Mouse (Mus musculus) heart, embryonic 11.5 days (tissue): ENCODE data around the gene Lrrc9. TPM values are rescaled to one million over a fixed set of nuclear protein-coding genes. Genes with fewer than 3 reads are reported as not detected.
A peak's percentile ranks its signal among the peaks of the same experiment; 100 is the strongest.

Experiments used
- ATAC-seq: fragments of 200-750 bp; cut with Nextera tagmentation; replicated peaks from 2 replicates; pipeline ENCODE4 v1.8.0; 2017; ENCODE audit warnings: moderate library complexity; ENCODE audit not compliant: insufficient number of reproducible peaks, low FRiP score, low TSS enrichment
- H3K27ac ChIP-seq: fragments of 300-500 bp; sonication (generic); 2 replicates; pipeline ENCODE4 v1.5.1; 2014; ENCODE audit warnings: mild to moderate bottlenecking, low read depth, low read length
- H3K27me3 ChIP-seq: fragments of 300-500 bp; sonication (generic); 2 replicates; pipeline ENCODE4 v1.6.1; 2014; ENCODE audit warnings: mild to moderate bottlenecking, low read length, mixed read lengths; ENCODE audit not compliant: control insufficient read depth, insufficient read depth
- H3K36me3 ChIP-seq: fragments of 300-500 bp; sonication (generic); 2 replicates; pipeline ENCODE4 v1.6.1; 2014; ENCODE audit warnings: mild to moderate bottlenecking, low read length, moderate library complexity, mixed read lengths; ENCODE audit not compliant: control insufficient read depth, insufficient read depth
- H3K4me1 ChIP-seq: fragments of 300-500 bp; sonication (generic); 2 replicates; pipeline ENCODE4 v1.6.1; 2014; ENCODE audit warnings: low read length; ENCODE audit not compliant: control insufficient read depth, insufficient read depth
- H3K4me2 ChIP-seq: fragments of 300-500 bp; sonication (generic); 2 replicates; pipeline ENCODE4 v1.6.1; 2014; ENCODE audit warnings: mild to moderate bottlenecking, moderate library complexity
- H3K4me3 ChIP-seq: fragments of 300-500 bp; sonication (generic); 2 replicates; pipeline ENCODE4 v1.5.1; 2014; ENCODE audit warnings: low read depth, low read length
- H3K9ac ChIP-seq: fragments of 300-500 bp; sonication (generic); 2 replicates; pipeline ENCODE4 v1.6.1; 2014; ENCODE audit warnings: mild to moderate bottlenecking, low read depth, low read length, moderate library complexity
- H3K9me3 ChIP-seq: fragments of 300-500 bp; sonication (generic); replicated peaks from 2 replicates; pipeline ENCODE4 v1.6.1; 2016; ENCODE audit warnings: low read length; ENCODE audit not compliant: control insufficient read depth
- WGBS: fragments of 180-500 bp; shearing (Covaris S2); extraction: QIAGEN DNeasy Blood & Tissue Kit; methylation state at CpG from one replicate; pipeline ENCODE4 v1.1.7; 2014; ENCODE audit not compliant: insufficient replicate concordance; 5-methylcytosine and 5-hydroxymethylcytosine counted together
- polyA plus RNA-seq: library from polyadenylated mRNA; unstranded; fragments of >200 nt; fragmentation: Nextera tagmentation; extraction: Ambion mirVana; gene quantifications from 2 replicates; pipeline ENCODE4 v1.2.1, GENCODE M21; 2014

Lrrc9 gene
- 1.6 TPM in 2 replicates for polyA plus RNA-seq

GRCm38 (mm10) chr12:72441839-72442576 is at the start of gene Lrrc9:
Gene Lrrc9 (plus strand): TSS chr12:72441866.
- no peaks in the 10 kb centered on the region for H3K36me3 ChIP-seq
- peak within 1 kb of the TSS; percentile 72 for H3K9ac ChIP-seq
- peak within 1 kb of the TSS; percentile 43 for H3K4me3 ChIP-seq
- H3K9me3 ChIP-seq = no peaks in the 10 kb centered on the region
- peak; percentile 84 for ATAC-seq
- peak within 1 kb of the TSS; percentile 75 for H3K4me2 ChIP-seq
- under 1% methylated on average over 31 of the region's 31 CpGs for WGBS
- no peaks in the 10 kb centered on the region for H3K4me1 ChIP-seq
- H3K27me3 ChIP-seq = no peaks in the 10 kb centered on the region
- H3K27ac ChIP-seq = peak within 1 kb of the TSS; percentile 30; the same call in 1 of the 2 replicates

GRCm38 (mm10) chr12:72393046-72393805 is 48.4 kb upstream of the Lrrc9 start:
- Histone ChIP-seq H3K4me1 (no peaks in the 10 kb centered on the region), H3K4me2 (0 out of 2 replicates have a peak overlapping the region, but pooled peaks have one; percentile 23), H3K36me3 (no peaks in the 10 kb centered on the region), H3K9me3 (no peaks in the 10 kb centered on the region), H3K9ac (no peak overlapping the region), H3K4me3 (no peak overlapping the region), H3K27me3 (no peaks in the 10 kb centered on the region), H3K27ac (no peak overlapping the region)
- ATAC-seq = no peak
- 48% methylated on average over 13 of the region's 13 CpGs for WGBS

GRCm38 (mm10) chr12:72405031-72405430 is 36.6 kb upstream of the Lrrc9 start:
- ATAC-seq = no peak
- Histone ChIP-seq H3K4me1 (peaks cover 3% of the 10 kb centered on the region; the same call in 1 of the 2 replicates), H3K4me3 (no peak overlapping the region), H3K9me3 (no peaks in the 10 kb centered on the region), H3K4me2 (no peak overlapping the region), H3K9ac (no peak overlapping the region), H3K27ac (no peak overlapping the region), H3K36me3 (no peaks in the 10 kb centered on the region), H3K27me3 (peaks cover 22% of the 10 kb centered on the region)
- 71% methylated on average over 5 of the region's 5 CpGs for WGBS

GRCm38 (mm10) chr12:72407146-72407545 is 34.5 kb upstream of the Lrrc9 start:
- no peaks in the 10 kb centered on the region for H3K9me3 ChIP-seq

GRCm38 (mm10) chr12:72407721-72408110 is 34.0 kb upstream of the Lrrc9 start:
- WGBS = under 1% methylated on average over 17 of the region's 17 CpGs
- no peak overlapping the region for H3K9ac ChIP-seq

More at GRCm38 (mm10) chr12:72407146-72407545, 34.5 kb upstream of the Lrrc9 start:
- Histone ChIP-seq H3K4me1 (peaks cover 3% of the 10 kb centered on the region; the same call in 1 of the 2 replicates), H3K27ac (no peak overlapping the region), H3K27me3 (peaks cover 22% of the 10 kb centered on the region), H3K4me3 (peak overlapping the region; percentile 74), H3K36me3 (no peaks in the 10 kb centered on the region), H3K4me2 (peak overlapping the region; percentile 98), H3K9ac (no peak overlapping the region)
- 5% methylated on average over 11 of the region's 11 CpGs for WGBS
- no peak for ATAC-seq

GRCm38 (mm10) chr12:72408111-72408891 is 33.4 kb upstream of the Lrrc9 start:
- ATAC-seq = no peak; the same call in 1 of the 2 replicates
- Histone ChIP-seq H3K9ac (peak overlapping the region; percentile 52; the same call in 1 of the 2 replicates), H3K27me3 (peaks cover 22% of the 10 kb centered on the region), H3K4me3 (peak overlapping the region; percentile 74), H3K4me2 (peak overlapping the region; percentile 98), H3K36me3 (no peaks in the 10 kb centered on the region), H3K4me1 (peaks cover 3% of the 10 kb centered on the region; the same call in 1 of the 2 replicates), H3K27ac (no peak overlapping the region), H3K9me3 (no peaks in the 10 kb centered on the region)
- under 1% methylated on average over 54 of the region's 63 CpGs for WGBS

More at GRCm38 (mm10) chr12:72407721-72408110, 34.0 kb upstream of the Lrrc9 start:
- H3K27ac ChIP-seq = no peak overlapping the region
- peaks cover 22% of the 10 kb centered on the region for H3K27me3 ChIP-seq
- H3K4me3 ChIP-seq = peak overlapping the region; percentile 74
- ATAC-seq = no peak
- H3K4me2 ChIP-seq = peak overlapping the region; percentile 98
- no peaks in the 10 kb centered on the region for H3K9me3 ChIP-seq
- H3K4me1 ChIP-seq = peaks cover 3% of the 10 kb centered on the region; the same call in 1 of the 2 replicates
- H3K36me3 ChIP-seq = no peaks in the 10 kb centered on the region

- peaks cover 3% of the 10 kb centered on the region; the same call in 1 of the 2 replicates for H3K4me1 ChIP-seq
- H3K27ac ChIP-seq = no peak within 1 kb of the TSS
- ATAC-seq = no peak
- H3K9ac ChIP-seq = peak within 1 kb of the TSS; percentile 52; the same call in 1 of the 2 replicates
- H3K27me3 ChIP-seq = peaks cover 22% of the 10 kb centered on the region
- H3K4me2 ChIP-seq = peak within 1 kb of the TSS; percentile 98
- WGBS = 30% methylated on average over 6 of the region's 6 CpGs
- no peaks in the 10 kb centered on the region for H3K9me3 ChIP-seq
- H3K36me3 ChIP-seq = no peaks in the 10 kb centered on the region
- peak within 1 kb of the TSS; percentile 74 for H3K4me3 ChIP-seq
Observed at GRCm38 (mm10) chr12:72408954-72409353, 32.7 kb upstream of the Lrrc9 start, which contains the start of gene Rtn1. Gene Rtn1 (minus strand): TSS chr12:72409054.

GRCm38 (mm10) chr12:72417762-72418161 is 23.9 kb upstream of the Lrrc9 start:
- no peaks in the 10 kb centered on the region for H3K36me3 ChIP-seq
- 34% methylated on average over 3 of the region's 3 CpGs for WGBS
- no peaks in the 10 kb centered on the region for H3K27me3 ChIP-seq
- no peaks in the 10 kb centered on the region for H3K9me3 ChIP-seq
- no peak overlapping the region for H3K4me3 ChIP-seq
- H3K4me1 ChIP-seq = no peaks in the 10 kb centered on the region
- ATAC-seq = no peak
- no peak overlapping the region for H3K27ac ChIP-seq
- no peak overlapping the region for H3K9ac ChIP-seq
- no peak overlapping the region for H3K4me2 ChIP-seq
